Mouse (Mus musculus) limb, embryonic 14.5 days (tissue): ENCODE data around the gene Pitpna. TPM values are rescaled to one million over a fixed set of nuclear protein-coding genes. Genes with fewer than 3 reads are reported as not detected.

Source experiments
- ATAC-seq: fragments of 200-750 bp; cut with Nextera tagmentation; 2 replicates; pipeline ENCODE4 v1.8.0; 2017; ENCODE audit warnings: low read depth, moderate number of reproducible peaks, moderate TSS enrichment; ENCODE audit not compliant: low FRiP score
- DNase-seq: peaks from one replicate; pipeline ENCODE4 v3.0.0-alpha.2; 2015; ENCODE audit warnings: low spot score
- H3K27ac ChIP-seq: fragments of 300-500 bp; sonication (generic); replicated peaks from 2 replicates; pipeline ENCODE4 v1.5.1; 2014; ENCODE audit warnings: low read depth, mild to moderate bottlenecking, low read length, moderate library complexity, mixed read lengths
- H3K27me3 ChIP-seq: fragments of 300-500 bp; sonication (generic); 2 replicates; pipeline ENCODE4 v1.6.1; 2014; ENCODE audit warnings: low read length, mixed read lengths; ENCODE audit not compliant: control insufficient read depth, insufficient read depth
- H3K36me3 ChIP-seq: fragments of 300-500 bp; sonication (generic); 2 replicates; pipeline ENCODE4 v1.6.1; 2014; ENCODE audit warnings: mild to moderate bottlenecking, low read length, moderate library complexity, mixed read lengths; ENCODE audit not compliant: control insufficient read depth, insufficient read depth
- H3K4me1 ChIP-seq: fragments of 300-500 bp; sonication (generic); 2 replicates; pipeline ENCODE4 v1.6.1; 2014; ENCODE audit warnings: antibody characterized with exemption, low read length, mixed read lengths; ENCODE audit not compliant: control insufficient read depth, insufficient read depth
- H3K4me2 ChIP-seq: fragments of 300-500 bp; sonication (generic); replicated peaks from 2 replicates; pipeline ENCODE4 v1.6.1; 2014; ENCODE audit warnings: low read depth, mild to moderate bottlenecking, low read length, moderate library complexity; ENCODE audit not compliant: severe bottlenecking
- H3K4me3 ChIP-seq: fragments of 300-500 bp; sonication (generic); replicated peaks from 2 replicates; pipeline ENCODE4 v1.5.1; 2014; ENCODE audit warnings: low read length
- H3K9ac ChIP-seq: fragments of 300-500 bp; sonication (generic); 2 replicates; pipeline ENCODE4 v1.6.1; 2014; ENCODE audit warnings: mild to moderate bottlenecking, low read depth, low read length, moderate library complexity; ENCODE audit not compliant: severe bottlenecking
- H3K9me3 ChIP-seq: fragments of 300-500 bp; sonication (generic); 2 replicates; pipeline ENCODE4 v1.6.1; 2016; ENCODE audit warnings: low read length; ENCODE audit not compliant: control insufficient read depth
- POLR2A ChIP-seq: fragments of 200-500 bp; IDR thresholded peaks from 2 replicates; pipeline ENCODE4 v1.8.0; 2012; ENCODE audit warnings: inconsistent platforms, mild to moderate bottlenecking, moderate library complexity, borderline replicate concordance; ENCODE audit not compliant: insufficient read depth, insufficient read length; ENCODE audit errors: extremely low read depth
- WGBS: fragments of 180-500 bp; shearing (Covaris S2); extraction: QIAGEN DNeasy Blood & Tissue Kit; methylation state at CpG from one replicate; pipeline ENCODE4 v1.1.7; 2014; 5-methylcytosine and 5-hydroxymethylcytosine counted together
- polyA plus RNA-seq, 2 experiments: library from polyadenylated mRNA; depleted of rRNA in 1 of 2; stranded (reverse) in 1 of 2; unstranded in 1 of 2; fragments of >200 nt; fragmentation: Nextera tagmentation in 1 of 2; extraction: Ambion mirVana in 1 of 2; gene quantifications; 2 replicates each; pipeline versions ENCODE4 v1.2.1 to v1.2.3; 2012 to 2014

The Pitpna gene
- polyA plus RNA-seq, 2 experiments: 78.6 to 80.3 TPM

DNA sequence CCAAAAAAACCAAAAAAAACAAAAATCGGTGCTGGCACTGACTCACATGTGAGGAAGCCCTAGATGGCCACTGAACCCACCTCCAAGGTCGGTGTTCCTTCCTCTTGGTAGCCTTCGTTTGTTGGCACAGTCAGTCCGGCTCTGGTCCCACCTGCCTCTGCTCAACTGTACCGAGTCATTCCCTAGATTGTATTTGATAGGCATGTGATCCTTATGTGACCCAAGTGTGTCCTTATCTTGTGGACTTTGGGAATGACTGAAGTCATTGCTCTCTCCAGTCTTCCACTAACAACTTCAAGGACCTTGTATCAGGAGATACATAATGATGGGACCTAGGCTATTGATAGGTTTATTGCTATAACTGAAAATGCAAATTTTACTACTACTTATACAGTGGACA is 16.9 kb downstream of the Pitpna start:
- Histone ChIP-seq H3K9me3 (no peaks in the 10 kb centered on the region), H3K27me3 (no peaks in the 10 kb centered on the region), H3K4me3 (no peak overlapping the region), H3K4me1 (no peaks in the 10 kb centered on the region), H3K4me2 (no peak overlapping the region), H3K27ac (no peak overlapping the region), H3K36me3 (peaks cover 81% of the 10 kb centered on the region), H3K9ac (no peak overlapping the region)
- ATAC-seq (no peak), DNase-seq (no peak)
- 85% methylated on average over 5 of the region's 5 CpGs for WGBS
- no peak for TF ChIP-seq POLR2A

GRCm38 (mm10) chr11:75605318-75605717 is 17.4 kb downstream of the Pitpna start:
- 27% methylated on average over 1 of the region's 1 CpGs for WGBS
- no peak overlapping the region for H3K4me2 ChIP-seq

DNA sequence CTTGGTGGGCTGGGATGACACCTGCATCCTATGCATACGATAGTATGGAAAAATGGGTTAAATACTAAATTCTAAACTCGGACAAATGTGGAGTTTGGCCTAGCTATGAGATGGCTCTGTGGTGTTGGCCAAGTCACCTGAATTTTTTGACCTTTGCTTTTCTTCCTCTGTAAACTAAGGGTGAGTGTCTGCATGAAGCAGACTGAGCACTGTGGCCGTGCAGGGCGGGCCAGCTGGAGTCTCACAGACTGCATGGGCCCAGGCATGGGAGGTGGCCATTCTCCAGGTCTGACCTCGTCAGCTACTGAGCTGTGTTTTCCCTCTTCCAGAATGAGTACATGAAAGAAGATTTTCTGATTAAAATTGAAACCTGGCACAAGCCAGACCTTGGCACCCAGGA is 20.9 kb downstream of the Pitpna start:
- no peak for DNase-seq
- no peak for ATAC-seq
- WGBS: 82% methylated on average over 5 of the region's 5 CpGs
- no peaks in the 10 kb centered on the region for H3K9me3 ChIP-seq
- no peak overlapping the region for H3K9ac ChIP-seq
- H3K4me1 ChIP-seq: no peaks in the 10 kb centered on the region
- H3K36me3 ChIP-seq: peaks cover 83% of the 10 kb centered on the region
- H3K27me3 ChIP-seq: no peaks in the 10 kb centered on the region
- TF ChIP-seq POLR2A: no peak
- H3K4me2 ChIP-seq: no peak overlapping the region
- no peak overlapping the region for H3K4me3 ChIP-seq
- H3K27ac ChIP-seq: no peak overlapping the region

More at GRCm38 (mm10) chr11:75605318-75605717, 17.4 kb downstream of the Pitpna start:
- no peak for ATAC-seq
- no peak for DNase-seq
- H3K4me1 ChIP-seq: no peaks in the 10 kb centered on the region
- no peak overlapping the region for H3K4me3 ChIP-seq
- H3K27ac ChIP-seq: no peak overlapping the region
- TF ChIP-seq POLR2A: no peak
- no peak overlapping the region for H3K9ac ChIP-seq
- H3K27me3 ChIP-seq: no peaks in the 10 kb centered on the region
- peaks cover 83% of the 10 kb centered on the region for H3K36me3 ChIP-seq
- H3K9me3 ChIP-seq: no peaks in the 10 kb centered on the region

- Histone ChIP-seq H3K27me3 (no peaks in the 10 kb centered on the region), H3K4me2 (no peak overlapping the region), H3K9me3 (no peaks in the 10 kb centered on the region), H3K4me3 (no peak overlapping the region), H3K36me3 (peaks cover 80% of the 10 kb centered on the region), H3K4me1 (no peaks in the 10 kb centered on the region), H3K27ac (no peak overlapping the region), H3K9ac (no peak overlapping the region)
- DNase-seq: no peak
- 87% methylated on average over 2 of the region's 2 CpGs for WGBS
- ATAC-seq: no peak
- no peak for TF ChIP-seq POLR2A
These were observed 22.1 kb downstream of the Pitpna start for GRCm38 (mm10) chr11:75610021-75610420.

DNA sequence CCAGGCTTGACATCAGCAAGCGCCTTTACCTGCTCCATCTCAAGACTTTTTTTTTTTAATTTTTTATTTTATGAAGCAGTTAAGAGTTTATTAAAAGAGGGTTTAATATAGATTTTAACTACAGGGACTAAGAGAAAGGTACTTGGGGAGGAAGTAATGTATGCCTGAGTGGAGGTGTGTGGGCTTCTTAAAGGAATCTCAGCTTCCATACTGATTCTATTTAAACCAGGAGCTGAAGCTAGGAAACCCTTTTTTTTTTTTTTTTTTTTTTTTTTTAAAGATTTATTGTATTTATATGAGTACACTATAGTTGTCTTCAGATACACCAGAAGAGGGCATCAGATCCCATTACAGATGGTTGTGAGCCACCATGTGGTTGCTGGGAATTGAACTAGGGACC is 26.9 kb downstream of the Pitpna start:
- Histone ChIP-seq H3K36me3 (peaks cover 67% of the 10 kb centered on the region), H3K9me3 (no peaks in the 10 kb centered on the region), H3K9ac (no peak overlapping the region), H3K27me3 (no peaks in the 10 kb centered on the region), H3K4me1 (no peaks in the 10 kb centered on the region), H3K4me2 (no peak overlapping the region), H3K4me3 (no peak overlapping the region), H3K27ac (no peak overlapping the region)
- 91% methylated on average over 1 of the region's 1 CpGs for WGBS
- no peak for ATAC-seq
- no peak for TF ChIP-seq POLR2A
- no peak for DNase-seq

- ATAC-seq (no peak), DNase-seq (no peak)
- Histone ChIP-seq H3K27me3 (no peaks in the 10 kb centered on the region), H3K4me1 (no peaks in the 10 kb centered on the region), H3K4me2 (no peak overlapping the region), H3K36me3 (peaks cover 67% of the 10 kb centered on the region), H3K9ac (no peak overlapping the region), H3K9me3 (no peaks in the 10 kb centered on the region), H3K4me3 (no peak overlapping the region), H3K27ac (no peak overlapping the region)
- no peak for TF ChIP-seq POLR2A
- 86% methylated on average over 2 of the region's 2 CpGs for WGBS
These were observed 27.7 kb downstream of the Pitpna start for GRCm38 (mm10) chr11:75615556-75615955.
